Mouse (Mus musculus) heart, embryonic 16.5 days (tissue): ENCODE data around the gene Drosha. TPM values are rescaled to one million over a fixed set of nuclear protein-coding genes. Genes with fewer than 3 reads are reported as not detected.

Experiments used
- ATAC-seq: fragments of 200-750 bp; cut with Nextera tagmentation; replicated peaks from 2 replicates; pipeline ENCODE4 v1.8.0; 2017; ENCODE audit warnings: moderate number of reproducible peaks; ENCODE audit not compliant: insufficient read depth, low FRiP score; ENCODE audit errors: extremely low read depth
- H3K27ac ChIP-seq: fragments of 300-500 bp; sonication (generic); 2 replicates; pipeline ENCODE4 v1.5.1; 2014; ENCODE audit warnings: mild to moderate bottlenecking, low read length, control low read depth, moderate library complexity
- H3K27me3 ChIP-seq: fragments of 300-500 bp; sonication (generic); 2 replicates; pipeline ENCODE4 v1.6.1; 2014; ENCODE audit warnings: low read length, mixed read lengths; ENCODE audit not compliant: control insufficient read depth, insufficient read depth
- H3K36me3 ChIP-seq: fragments of 300-500 bp; sonication (generic); 2 replicates; pipeline ENCODE4 v1.6.1; 2014; ENCODE audit not compliant: control insufficient read depth, insufficient read depth
- H3K4me1 ChIP-seq: fragments of 300-500 bp; sonication (generic); 2 replicates; pipeline ENCODE4 v1.6.1; 2014; ENCODE audit warnings: low read length, mixed read lengths; ENCODE audit not compliant: control insufficient read depth, insufficient read depth
- H3K4me2 ChIP-seq: fragments of 300-500 bp; sonication (generic); 2 replicates; pipeline ENCODE4 v1.6.1; 2014; ENCODE audit warnings: low read depth, mild to moderate bottlenecking, control low read depth, low read length
- H3K4me3 ChIP-seq: fragments of 300-500 bp; sonication (generic); 2 replicates; pipeline ENCODE4 v1.5.1; 2014; ENCODE audit warnings: mild to moderate bottlenecking, control low read depth, low read length
- H3K9ac ChIP-seq: fragments of 300-500 bp; sonication (generic); 2 replicates; pipeline ENCODE4 v1.6.1; 2014; ENCODE audit warnings: low read length, control low read depth
- H3K9me3 ChIP-seq: fragments of 300-500 bp; sonication (generic); replicated peaks from 2 replicates; pipeline ENCODE4 v1.6.1; 2016; ENCODE audit warnings: low read length; ENCODE audit not compliant: control insufficient read depth
- WGBS: fragments of 180-500 bp; shearing (Covaris S2); extraction: QIAGEN DNeasy Blood & Tissue Kit; methylation state at CpG from one replicate; pipeline ENCODE4 v1.1.7; 2014; 5-methylcytosine and 5-hydroxymethylcytosine counted together
- polyA plus RNA-seq: library from polyadenylated mRNA; unstranded; fragments of >200 nt; fragmentation: Nextera tagmentation; extraction: Ambion mirVana; gene quantifications from 2 replicates; pipeline ENCODE4 v1.2.1, GENCODE M21; 2015

The Drosha gene
- polyA plus RNA-seq, 1 experiment from 2014 or later: 25.4 TPM

DNA sequence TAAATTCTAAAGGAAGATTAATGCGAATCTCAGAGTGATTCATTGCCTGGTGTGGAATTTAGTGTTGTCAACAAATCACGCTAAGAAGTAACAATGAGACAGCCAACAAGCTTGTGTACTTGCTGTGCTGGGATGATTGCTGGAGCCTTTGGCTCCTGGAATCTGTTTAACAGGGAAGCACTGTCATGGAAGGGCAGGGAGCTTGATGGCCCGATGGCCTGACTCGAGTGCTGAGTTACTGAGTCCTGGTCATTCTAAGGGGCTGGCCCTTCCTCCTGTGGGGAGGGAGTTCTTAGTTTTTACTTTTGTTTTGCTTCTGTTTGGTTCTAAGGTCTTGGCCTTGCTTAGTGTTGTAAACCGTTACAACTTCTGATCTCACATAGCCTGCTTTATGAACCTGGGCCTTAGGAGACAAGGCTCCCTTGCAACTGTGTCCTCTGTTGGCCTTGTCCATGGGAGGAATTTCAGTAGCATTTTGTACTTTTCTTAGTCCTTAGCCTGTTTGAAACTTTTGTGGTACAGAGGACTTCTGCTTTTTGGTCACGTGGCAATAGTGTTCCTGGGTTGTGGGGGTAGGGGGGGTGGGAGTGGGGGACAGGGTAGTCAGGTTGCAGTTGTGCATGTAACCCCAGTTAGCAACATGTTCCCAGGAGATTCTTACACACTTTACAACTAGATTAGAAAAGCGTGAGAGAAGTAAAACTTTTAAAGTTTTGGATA is 41.1 kb downstream of the Drosha start:
- peaks cover 22% of the 10 kb centered on the region for H3K36me3 ChIP-seq

DNA sequence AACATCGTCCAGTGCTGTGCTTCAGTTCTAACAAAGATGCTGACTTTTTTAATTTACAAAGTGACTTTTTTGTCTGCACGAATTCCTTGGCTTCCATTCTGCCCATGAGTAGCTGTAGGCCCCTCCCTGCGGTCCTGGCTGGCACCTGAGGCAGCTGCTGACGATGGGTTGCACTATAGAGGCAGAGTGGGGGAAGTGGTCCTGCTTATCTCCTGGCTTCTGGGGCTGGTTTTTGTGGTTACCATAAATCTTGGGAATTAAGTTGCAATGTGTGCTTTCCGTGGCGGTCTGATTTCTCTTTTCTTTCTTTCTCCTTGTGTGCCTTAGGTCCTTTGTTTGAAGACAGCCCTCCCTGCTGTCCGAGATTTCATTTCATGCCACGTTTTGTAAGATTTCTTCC is 42.7 kb downstream of the Drosha start:
- H3K4me3 ChIP-seq: no peak overlapping the region
- H3K9ac ChIP-seq: no peak overlapping the region
- no peak overlapping the region for H3K4me2 ChIP-seq
- no peak overlapping the region for H3K27ac ChIP-seq
- peaks cover 20% of the 10 kb centered on the region for H3K36me3 ChIP-seq
- H3K4me1 ChIP-seq: peaks cover 7% of the 10 kb centered on the region
- no peaks in the 10 kb centered on the region for H3K27me3 ChIP-seq
- 81% methylated on average over 8 of the region's 8 CpGs for WGBS
- H3K9me3 ChIP-seq: no peaks in the 10 kb centered on the region
- no peak for ATAC-seq

More for the DNA sequence above, 41.1 kb downstream of the Drosha start:
- no peaks in the 10 kb centered on the region for H3K9me3 ChIP-seq
- H3K9ac ChIP-seq: no peak overlapping the region
- no peak overlapping the region for H3K4me3 ChIP-seq
- H3K4me1 ChIP-seq: peaks cover 7% of the 10 kb centered on the region
- no peaks in the 10 kb centered on the region for H3K27me3 ChIP-seq
- ATAC-seq: no peak
- H3K27ac ChIP-seq: peak overlapping the region; percentile 32
- no peak overlapping the region for H3K4me2 ChIP-seq
- WGBS: 64% methylated on average over 7 of the region's 7 CpGs

DNA sequence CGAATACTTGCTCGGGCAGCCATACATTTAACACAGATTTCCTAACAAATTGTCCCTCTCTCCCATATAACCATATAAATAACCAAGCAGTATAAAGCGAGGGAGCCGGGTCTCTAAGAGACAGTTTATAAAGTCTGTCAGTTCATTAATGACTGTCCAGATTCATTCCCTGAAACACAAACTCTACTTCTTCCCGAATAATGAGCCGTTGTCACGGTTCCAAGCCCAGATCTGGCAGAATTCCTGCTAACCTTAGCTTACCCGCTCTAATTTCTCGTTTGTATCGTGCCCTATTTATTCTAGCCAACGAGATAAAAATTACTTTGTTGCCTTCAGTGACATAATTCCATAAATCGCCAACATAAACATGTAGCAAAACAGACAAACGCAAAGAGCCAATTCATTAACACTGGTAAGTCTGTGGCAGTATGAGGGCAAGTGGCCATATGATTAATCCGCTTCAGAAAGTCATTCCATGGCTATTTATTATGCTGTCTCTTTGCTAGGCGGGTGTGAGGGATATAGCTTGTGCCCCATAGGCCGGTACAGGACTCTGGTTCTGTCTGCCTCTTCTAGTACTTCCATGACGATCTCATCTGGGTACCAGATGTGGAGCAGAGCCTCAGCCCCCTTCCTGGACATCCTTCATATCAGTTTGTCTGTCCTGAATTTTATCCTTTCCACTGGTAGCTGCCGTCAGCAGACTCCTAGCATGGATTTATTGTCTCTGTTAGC is 51.0 kb downstream of the Drosha start:
- no peak for ATAC-seq
- no peaks in the 10 kb centered on the region for H3K4me1 ChIP-seq
- H3K4me3 ChIP-seq: no peak overlapping the region
- WGBS: 81% methylated on average over 18 of the region's 18 CpGs
- H3K27ac ChIP-seq: no peak overlapping the region
- no peaks in the 10 kb centered on the region for H3K27me3 ChIP-seq
- no peaks in the 10 kb centered on the region for H3K9me3 ChIP-seq
- no peak overlapping the region for H3K4me2 ChIP-seq
- no peak overlapping the region for H3K9ac ChIP-seq
- H3K36me3 ChIP-seq: peaks cover 28% of the 10 kb centered on the region

DNA sequence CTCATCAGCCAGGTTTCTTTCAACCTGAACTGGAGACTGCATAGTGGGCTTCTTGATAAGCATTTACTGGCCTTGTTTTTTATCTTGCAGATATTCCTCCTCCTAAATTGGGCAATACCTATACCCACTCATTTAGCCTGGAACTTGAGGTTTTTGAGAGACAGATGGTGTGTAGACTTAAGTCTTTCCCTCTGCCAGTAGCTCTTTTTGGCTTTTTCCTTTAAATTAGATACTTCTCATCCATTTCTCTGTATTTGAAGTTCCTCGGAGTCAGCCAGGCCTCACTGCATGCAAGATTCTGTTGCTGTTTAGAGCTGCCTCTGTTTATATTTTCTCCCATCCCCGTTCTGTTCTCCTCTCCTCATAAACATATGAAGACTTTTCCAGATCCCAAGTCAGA is 51.7 kb downstream of the Drosha start:
- ATAC-seq: no peak
- H3K4me1 ChIP-seq: no peaks in the 10 kb centered on the region
- no peaks in the 10 kb centered on the region for H3K27me3 ChIP-seq
- peaks cover 28% of the 10 kb centered on the region for H3K36me3 ChIP-seq
- H3K4me2 ChIP-seq: no peak overlapping the region
- no peak overlapping the region for H3K27ac ChIP-seq
- no peak overlapping the region for H3K4me3 ChIP-seq
- H3K9me3 ChIP-seq: no peaks in the 10 kb centered on the region
- no peak overlapping the region for H3K9ac ChIP-seq
- 86% methylated on average over 2 of the region's 2 CpGs for WGBS

DNA sequence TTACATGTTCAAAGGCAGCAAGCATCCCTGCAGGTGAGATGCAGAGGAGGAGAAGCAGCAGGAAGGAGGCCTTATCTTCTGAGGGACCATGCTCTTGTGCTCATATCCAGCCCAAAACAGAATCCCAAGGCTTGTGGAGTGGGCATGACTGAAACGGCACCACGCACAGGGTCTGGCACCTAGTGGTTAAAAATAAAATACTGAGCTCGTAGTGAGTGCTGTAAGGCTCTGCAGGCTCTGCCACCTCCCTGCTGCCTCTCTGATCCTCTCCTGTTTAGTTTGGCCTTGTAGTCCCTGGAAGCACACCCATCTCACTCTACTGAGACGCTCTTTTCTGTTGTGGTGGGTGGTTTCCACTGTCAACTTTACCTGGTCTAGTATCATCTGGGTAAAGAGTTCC is 52.3 kb downstream of the Drosha start:
- Histone ChIP-seq H3K4me1 (no peaks in the 10 kb centered on the region), H3K4me3 (no peak overlapping the region), H3K9ac (no peak overlapping the region), H3K27ac (no peak overlapping the region), H3K36me3 (peaks cover 27% of the 10 kb centered on the region), H3K27me3 (no peaks in the 10 kb centered on the region), H3K4me2 (no peak overlapping the region), H3K9me3 (no peaks in the 10 kb centered on the region)
- ATAC-seq: no peak
- 77% methylated on average over 4 of the region's 4 CpGs for WGBS

DNA sequence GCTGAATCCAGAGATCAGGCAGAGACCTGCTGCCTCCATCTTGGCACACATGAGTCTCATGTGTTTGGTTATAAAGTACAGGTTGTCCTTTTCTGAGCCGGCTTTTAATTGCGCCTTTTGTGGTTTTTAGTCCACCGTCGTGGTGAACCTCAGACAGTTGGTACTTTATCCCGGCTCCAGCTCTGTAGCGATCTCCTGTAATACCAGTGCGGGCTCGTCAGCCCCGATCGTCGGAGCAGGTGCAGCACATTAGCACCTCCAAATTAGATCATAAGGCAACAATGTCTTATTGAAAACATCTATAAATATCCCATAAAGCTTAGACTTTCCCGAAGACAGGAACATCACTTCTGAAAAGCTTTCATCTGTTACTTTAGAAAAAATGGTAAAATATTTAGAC is 53.3 kb downstream of the Drosha start:
- H3K27me3 ChIP-seq: no peaks in the 10 kb centered on the region
- no peak overlapping the region for H3K4me2 ChIP-seq
- H3K9me3 ChIP-seq: no peaks in the 10 kb centered on the region
- H3K4me1 ChIP-seq: no peaks in the 10 kb centered on the region
- H3K9ac ChIP-seq: no peak overlapping the region
- peaks cover 37% of the 10 kb centered on the region for H3K36me3 ChIP-seq
- no peak for ATAC-seq
- H3K27ac ChIP-seq: no peak overlapping the region
- WGBS: 92% methylated on average over 12 of the region's 12 CpGs
- H3K4me3 ChIP-seq: no peak overlapping the region

DNA sequence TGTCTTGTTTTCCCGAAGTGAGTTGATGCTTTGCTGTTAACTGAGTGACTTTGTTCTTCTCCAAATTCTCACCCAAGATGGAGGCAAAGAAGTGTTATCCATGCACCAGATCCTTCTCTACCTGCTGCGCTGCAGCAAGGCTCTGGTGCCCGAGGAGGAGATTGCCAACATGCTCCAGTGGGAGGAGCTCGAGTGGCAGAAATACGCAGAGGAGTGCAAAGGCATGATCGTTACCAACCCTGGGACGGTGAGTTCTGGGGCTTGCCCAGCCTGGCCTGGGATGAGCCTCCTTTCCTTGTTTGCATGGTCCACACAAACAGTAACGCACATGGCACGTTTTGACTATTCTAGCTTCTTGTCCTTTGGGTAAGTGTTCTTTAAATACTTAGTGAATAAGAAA is 54.0 kb downstream of the Drosha start:
- Histone ChIP-seq H3K36me3 (peaks cover 43% of the 10 kb centered on the region), H3K9ac (no peak overlapping the region), H3K4me1 (no peaks in the 10 kb centered on the region), H3K27me3 (no peaks in the 10 kb centered on the region), H3K4me2 (no peak overlapping the region), H3K27ac (no peak overlapping the region), H3K4me3 (no peak overlapping the region), H3K9me3 (no peaks in the 10 kb centered on the region)
- ATAC-seq: no peak
- 88% methylated on average over 9 of the region's 9 CpGs for WGBS

DNA sequence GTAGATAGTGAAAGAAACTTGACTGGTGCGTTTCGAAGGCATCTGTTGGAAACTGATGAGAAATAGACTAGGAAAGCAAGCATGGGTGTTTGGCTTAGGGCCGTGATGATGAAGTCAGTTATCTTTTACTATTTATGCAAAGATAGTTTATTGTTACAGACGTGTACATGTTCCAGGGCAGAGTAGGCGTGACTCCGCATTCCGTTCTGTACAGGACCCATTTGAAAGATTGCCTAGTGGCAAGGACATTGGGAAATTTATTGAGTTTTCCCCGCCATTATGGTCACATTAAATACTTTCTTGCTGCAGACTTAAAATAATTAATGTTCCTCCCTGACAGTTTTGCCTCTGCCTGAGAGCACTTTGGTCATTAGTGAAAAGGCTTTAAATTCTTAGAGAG is 55.3 kb downstream of the Drosha start:
- no peak overlapping the region for H3K27ac ChIP-seq
- H3K4me1 ChIP-seq: no peaks in the 10 kb centered on the region
- ATAC-seq: no peak
- no peaks in the 10 kb centered on the region for H3K27me3 ChIP-seq
- peaks cover 43% of the 10 kb centered on the region for H3K36me3 ChIP-seq
- no peaks in the 10 kb centered on the region for H3K9me3 ChIP-seq
- no peak overlapping the region for H3K4me2 ChIP-seq
- WGBS: 88% methylated on average over 8 of the region's 8 CpGs
- no peak overlapping the region for H3K4me3 ChIP-seq
- H3K9ac ChIP-seq: no peak overlapping the region

DNA sequence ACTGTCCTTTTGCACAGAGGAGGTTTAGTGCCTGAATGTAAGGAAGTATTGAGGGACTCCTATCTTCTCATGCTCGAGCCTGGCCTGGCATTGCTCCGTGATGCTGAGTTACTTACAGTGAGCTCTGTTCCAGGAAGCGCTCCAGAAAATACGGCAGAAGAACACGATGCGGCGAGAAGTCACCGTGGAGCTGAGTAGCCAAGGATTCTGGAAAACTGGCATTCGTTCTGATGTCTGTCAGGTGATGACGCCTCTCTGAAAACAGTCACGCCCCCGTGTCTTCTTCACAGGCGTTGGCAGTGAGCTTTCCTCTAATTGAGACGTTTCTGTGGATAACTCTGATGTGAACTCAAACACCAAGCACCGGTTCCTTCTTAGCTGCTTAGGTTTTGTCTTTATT is 60.2 kb downstream of the Drosha start:
- no peaks in the 10 kb centered on the region for H3K27me3 ChIP-seq
- H3K9me3 ChIP-seq: no peaks in the 10 kb centered on the region
- no peak overlapping the region for H3K9ac ChIP-seq
- H3K27ac ChIP-seq: no peak overlapping the region
- H3K4me2 ChIP-seq: no peak overlapping the region
- H3K36me3 ChIP-seq: peaks cover 45% of the 10 kb centered on the region
- 75% methylated on average over 15 of the region's 15 CpGs for WGBS
- ATAC-seq: no peak
- H3K4me3 ChIP-seq: no peak overlapping the region
- H3K4me1 ChIP-seq: no peaks in the 10 kb centered on the region
